Mouse (Mus musculus) lung, postnatal 14 days (tissue): Measurements from ENCODE around the gene Mccc1.

Experiments
- DNase-seq: peaks from one replicate; pipeline ENCODE4 v3.0.0; 2021

The Mccc1 gene

GRCm38 (mm10) chr3:36000275-36001239, at the start of gene Mccc1:
TSS of gene Mccc1 (minus strand) at chr3:36000678.
- peak; percentile 92 for DNase-seq

GRCm38 (mm10) chr3:36049106-36049505, 48.6 kb upstream of the Mccc1 start:
- DNase-seq: no peak

- DNase-seq: no peak
These were observed 44.6 kb upstream of the Mccc1 start for GRCm38 (mm10) chr3:36045086-36045485.

GRCm38 (mm10) chr3:36044520-36044919, 44.0 kb upstream of the Mccc1 start:
- DNase-seq: no peak

GRCm38 (mm10) chr3:36031740-36032510, 31.4 kb upstream of the Mccc1 start:
- no peak for DNase-seq

- DNase-seq: no peak
These were observed 29.5 kb upstream of the Mccc1 start for GRCm38 (mm10) chr3:36029993-36030392.

- no peak for DNase-seq
These were observed 25.3 kb upstream of the Mccc1 start for GRCm38 (mm10) chr3:36025732-36026131.

GRCm38 (mm10) chr3:36011239-36011638, 10.8 kb upstream of the Mccc1 start:
- no peak for DNase-seq

GRCm38 (mm10) chr3:36008411-36009154, 8.1 kb upstream of the Mccc1 start:
- DNase-seq: no peak

GRCm38 (mm10) chr3:36004028-36004895, 3.8 kb upstream of the Mccc1 start:
- DNase-seq: peak; percentile 75

- no peak for DNase-seq
These were observed 5.6 kb downstream of the Mccc1 start for GRCm38 (mm10) chr3:35994552-35995531.

GRCm38 (mm10) chr3:35990715-35991114, 9.8 kb downstream of the Mccc1 start:
- DNase-seq: no peak

- no peak for DNase-seq
These were observed 12.4 kb downstream of the Mccc1 start for GRCm38 (mm10) chr3:35988031-35988430.

- DNase-seq: no peak
These were observed 14.2 kb downstream of the Mccc1 start for GRCm38 (mm10) chr3:35986266-35986665.

GRCm38 (mm10) chr3:35973551-35973950, 26.9 kb downstream of the Mccc1 start:
- peak; percentile 47 for DNase-seq

GRCm38 (mm10) chr3:35972985-35973384, 27.5 kb downstream of the Mccc1 start:
- peak; percentile 27 for DNase-seq

- no peak for DNase-seq
These were observed 29.3 kb downstream of the Mccc1 start for GRCm38 (mm10) chr3:35971149-35971548.

GRCm38 (mm10) chr3:35970441-35970840, 30.0 kb downstream of the Mccc1 start:
- DNase-seq: no peak

GRCm38 (mm10) chr3:35967366-35967921, 33.0 kb downstream of the Mccc1 start:
- DNase-seq: no peak

- no peak for DNase-seq
These were observed 34.0 kb downstream of the Mccc1 start for GRCm38 (mm10) chr3:35966493-35966892.
